20 mouse cellular contexts compared by ENCODE assay signal in genomic region chr4:104444985-104445384, GRCm38 (mm10).
"Had no signal": no experiment of that assay in that cellular context is flagged by ENCODE, and none has a peak within 500 bp of the region (broad histone marks: within the 10 kb centered on the region; RNA-seq: fewer than 3 reads in every experiment).

No protein-coding gene starts in this region.

- H3K4me2 ChIP-seq: kidney, embryonic 15.5 days; limb, embryonic 13.5 days; liver, embryonic 12.5 days; liver, embryonic 15.5 days; midbrain, embryonic 11.5 days; stomach, embryonic 15.5 days had no signal

- H3K36me3 ChIP-seq: kidney, embryonic 15.5 days; limb, embryonic 10.5 days; limb, embryonic 13.5 days; liver, embryonic 12.5 days; liver, embryonic 15.5 days; stomach, embryonic 15.5 days had no signal

- H3K27ac ChIP-seq: kidney, embryonic 15.5 days; left cerebral cortex, adult 2 months; limb, embryonic 10.5 days; limb, embryonic 13.5 days; liver, embryonic 12.5 days; liver, embryonic 15.5 days; stomach, embryonic 15.5 days had no signal

- ATAC-seq: liver, embryonic 12.5 days had no signal

- H3K9ac ChIP-seq: kidney, embryonic 15.5 days; limb, embryonic 13.5 days; liver, embryonic 12.5 days; liver, embryonic 15.5 days; stomach, embryonic 15.5 days had no signal

- H3K27me3 ChIP-seq: kidney, embryonic 15.5 days; limb, embryonic 13.5 days; liver, embryonic 12.5 days; liver, embryonic 15.5 days; stomach, embryonic 15.5 days had no signal

- H3K4me1 ChIP-seq: kidney, embryonic 15.5 days; liver, embryonic 12.5 days; liver, embryonic 15.5 days; stomach, embryonic 15.5 days had no signal

- DNase-seq: kidney, adult 8-10 months; kidney, postnatal 10 days; kidney, postnatal 36 days; layer of hippocampus, postnatal 36 days; liver; lung, adult 2 months; lung, postnatal 14 days; lung, postnatal 4 days; midbrain, embryonic 14.5 days; right cerebral cortex, postnatal 25 days; spleen, adult 18-20 months; thymus, postnatal 25 days had no signal

- H3K4me3 ChIP-seq: kidney, embryonic 15.5 days; left cerebral cortex, adult 2 months; limb, embryonic 10.5 days; limb, embryonic 13.5 days; liver, embryonic 12.5 days; liver, embryonic 15.5 days; stomach, embryonic 15.5 days had no signal

- H3K9me3 ChIP-seq: kidney, embryonic 15.5 days; limb, embryonic 10.5 days; limb, embryonic 13.5 days; liver, embryonic 12.5 days; liver, embryonic 15.5 days; stomach, embryonic 15.5 days had no signal
